Mouse (Mus musculus) forebrain, embryonic 14.5 days (tissue): ENCODE measurements around the gene Clasrp. TPM values are rescaled to one million over a fixed set of nuclear protein-coding genes. Genes with fewer than 3 reads are reported as not detected.

Experiments
- ATAC-seq: fragments of 200-750 bp; cut with Nextera tagmentation; 2 replicates; pipeline ENCODE4 v1.8.0; 2017; ENCODE audit warnings: mild to moderate bottlenecking, moderate library complexity
- DNase-seq: peaks from one replicate; pipeline ENCODE4 v3.0.0-alpha.2; 2015; ENCODE audit warnings: low spot score
- H3K27ac ChIP-seq: fragments of 300-500 bp; sonication (generic); 2 replicates; pipeline ENCODE4 v1.5.1; 2014; ENCODE audit warnings: low read depth, mild to moderate bottlenecking, control low read depth, low read length, moderate library complexity
- H3K27me3 ChIP-seq: fragments of 300-500 bp; sonication (generic); replicated peaks from 2 replicates; pipeline ENCODE4 v1.6.1; 2014; ENCODE audit warnings: low read length, control low read depth, mixed read lengths; ENCODE audit not compliant: control insufficient read depth, insufficient read depth
- H3K36me3 ChIP-seq: fragments of 300-500 bp; sonication (generic); 2 replicates; pipeline ENCODE4 v1.6.1; 2014; ENCODE audit warnings: low read length, control low read depth; ENCODE audit not compliant: control insufficient read depth, insufficient read depth
- H3K4me1 ChIP-seq: fragments of 300-500 bp; sonication (generic); 2 replicates; pipeline ENCODE4 v1.6.1; 2014; ENCODE audit warnings: antibody characterized with exemption, low read length, control low read depth; ENCODE audit not compliant: control insufficient read depth, insufficient read depth
- H3K4me2 ChIP-seq: fragments of 300-500 bp; sonication (generic); 2 replicates; pipeline ENCODE4 v1.6.1; 2014; ENCODE audit warnings: mild to moderate bottlenecking, control low read depth, low read length
- H3K4me3 ChIP-seq: fragments of 300-500 bp; sonication (generic); 2 replicates; pipeline ENCODE4 v1.5.1; 2014; ENCODE audit warnings: low read depth, low read length, control low read depth
- H3K9ac ChIP-seq: fragments of 300-500 bp; sonication (generic); 2 replicates; pipeline ENCODE4 v1.6.1; 2014; ENCODE audit warnings: mild to moderate bottlenecking, low read length, control low read depth, moderate library complexity
- H3K9me3 ChIP-seq: fragments of 300-500 bp; sonication (generic); replicated peaks from 2 replicates; pipeline ENCODE4 v1.6.1; 2016; ENCODE audit warnings: low read length, control low read depth, mixed read lengths; ENCODE audit not compliant: control insufficient read depth
- WGBS: fragments of 180-500 bp; shearing (Covaris S2); extraction: QIAGEN DNeasy Blood & Tissue Kit; methylation state at CpG from one replicate; pipeline ENCODE4 v1.1.7; 2014; 5-methylcytosine and 5-hydroxymethylcytosine counted together
- polyA plus RNA-seq: library from polyadenylated mRNA; unstranded; fragments of >200 nt; fragmentation: Nextera tagmentation; extraction: Ambion mirVana; gene quantifications from 2 replicates; pipeline ENCODE4 v1.2.1, GENCODE M21; 2014

The Clasrp gene
- polyA plus RNA-seq = 27.1 and 40.1 TPM in 2 replicates

DNA sequence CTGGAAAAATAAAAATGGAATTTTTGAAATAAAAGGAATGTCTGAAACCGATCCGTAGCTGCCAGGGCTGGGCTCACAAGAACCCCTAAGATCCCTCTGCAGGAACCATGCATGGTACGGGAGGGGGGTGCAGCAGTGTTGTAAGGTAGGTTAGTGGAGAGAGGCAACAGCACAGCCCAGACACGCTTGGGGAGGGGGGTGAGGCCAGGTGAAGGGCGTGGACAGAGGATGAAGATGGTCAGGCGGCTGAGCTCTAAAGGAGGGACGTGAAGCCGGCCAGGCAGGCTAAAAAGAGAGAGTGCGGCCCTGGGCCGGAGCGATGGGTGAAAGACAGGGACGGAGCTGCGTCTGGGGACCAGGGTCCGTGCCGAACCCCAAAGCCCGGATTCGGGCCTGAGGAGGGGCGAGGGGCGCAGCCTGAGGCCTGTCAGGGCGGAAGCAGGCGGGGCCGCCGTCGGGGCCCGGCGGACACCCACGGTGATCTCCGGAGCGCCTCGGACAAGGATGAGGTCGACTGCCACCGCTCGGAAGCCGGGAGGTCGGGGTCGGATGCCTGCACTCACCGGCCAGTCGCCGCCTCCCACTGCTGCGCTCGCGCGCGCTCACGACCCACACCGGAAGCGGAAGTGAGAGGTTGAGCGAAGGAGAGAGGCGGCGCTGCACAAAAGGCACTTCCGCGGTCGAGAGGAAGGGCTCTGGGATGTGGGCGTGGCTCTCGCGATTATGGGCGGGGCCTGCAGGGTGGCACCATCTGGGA lies at the start of gene Clasrp:
TSS of gene Clasrp (minus strand) at position 638 of the 757 bp plus-strand sequence.
- 1% methylated on average over 57 of the region's 57 CpGs for WGBS
- peaks cover 31% of the 10 kb centered on the region for H3K36me3 ChIP-seq
- ATAC-seq = peak; percentile 96
- H3K9me3 ChIP-seq = no peaks in the 10 kb centered on the region
- peak within 1 kb of the TSS; percentile 92 for H3K4me3 ChIP-seq
- H3K27me3 ChIP-seq = no peaks in the 10 kb centered on the region
- H3K9ac ChIP-seq = peak within 1 kb of the TSS; percentile 91
- peaks cover 11% of the 10 kb centered on the region for H3K4me1 ChIP-seq
- H3K27ac ChIP-seq = peak within 1 kb of the TSS; percentile 58; the same call in 1 of the 2 replicates
- peak; percentile 97 for DNase-seq
- H3K4me2 ChIP-seq = peak within 1 kb of the TSS; percentile 79

- Histone ChIP-seq H3K9me3 (no peaks in the 10 kb centered on the region), H3K27me3 (no peaks in the 10 kb centered on the region), H3K36me3 (peaks cover 73% of the 10 kb centered on the region), H3K4me2 (no peak overlapping the region), H3K9ac (no peak overlapping the region), H3K4me3 (no peak overlapping the region), H3K4me1 (no peaks in the 10 kb centered on the region), H3K27ac (no peak overlapping the region)
- ATAC-seq (no peak), DNase-seq (no peak)
- 100% methylated on average over 2 of the region's 2 CpGs for WGBS
Measured at GRCm38 (mm10) chr7:19652614-19653013, 48.3 kb upstream of the Clasrp start.

GRCm38 (mm10) chr7:19651063-19651786 lies 46.9 kb upstream of the Clasrp start:
- Histone ChIP-seq H3K27ac (no peak overlapping the region), H3K9ac (no peak overlapping the region), H3K9me3 (no peaks in the 10 kb centered on the region), H3K27me3 (no peaks in the 10 kb centered on the region), H3K4me2 (no peak overlapping the region), H3K4me1 (no peaks in the 10 kb centered on the region), H3K4me3 (no peak overlapping the region), H3K36me3 (peaks cover 75% of the 10 kb centered on the region)
- 95% methylated on average over 6 of the region's 6 CpGs for WGBS
- DNase-seq (no peak), ATAC-seq (no peak)

- Histone ChIP-seq H3K4me1 (no peaks in the 10 kb centered on the region), H3K4me2 (no peak overlapping the region), H3K9ac (no peak overlapping the region), H3K27ac (no peak overlapping the region), H3K27me3 (no peaks in the 10 kb centered on the region), H3K36me3 (peaks cover 95% of the 10 kb centered on the region), H3K9me3 (no peaks in the 10 kb centered on the region), H3K4me3 (no peak overlapping the region)
- ATAC-seq (no peak), DNase-seq (no peak)
- WGBS = 95% methylated on average over 4 of the region's 4 CpGs
Measured at GRCm38 (mm10) chr7:19641223-19641622, 36.9 kb upstream of the Clasrp start.

GRCm38 (mm10) chr7:19635074-19635827 lies 31.0 kb upstream of the Clasrp start:
- 88% methylated on average over 11 of the region's 11 CpGs for WGBS
- Histone ChIP-seq H3K27me3 (no peaks in the 10 kb centered on the region), H3K9ac (no peak overlapping the region), H3K4me2 (no peak overlapping the region), H3K27ac (no peak overlapping the region), H3K4me3 (no peak overlapping the region), H3K4me1 (no peaks in the 10 kb centered on the region), H3K9me3 (no peaks in the 10 kb centered on the region), H3K36me3 (peaks cover 84% of the 10 kb centered on the region)
- ATAC-seq (no peak), DNase-seq (no peak)

- 95% methylated on average over 2 of the region's 2 CpGs for WGBS
- no peaks in the 10 kb centered on the region for H3K9me3 ChIP-seq
- H3K27me3 ChIP-seq = no peaks in the 10 kb centered on the region
- DNase-seq (no peak), ATAC-seq (no peak)
- no peak overlapping the region for H3K4me2 ChIP-seq
- H3K36me3 ChIP-seq = peaks cover 78% of the 10 kb centered on the region
- H3K9ac ChIP-seq = no peak overlapping the region
- H3K4me3 ChIP-seq = no peak overlapping the region
- no peak overlapping the region for H3K27ac ChIP-seq
- no peaks in the 10 kb centered on the region; the same call in 1 of the 2 replicates for H3K4me1 ChIP-seq
Measured at GRCm38 (mm10) chr7:19634591-19634990, 30.3 kb upstream of the Clasrp start.

DNA sequence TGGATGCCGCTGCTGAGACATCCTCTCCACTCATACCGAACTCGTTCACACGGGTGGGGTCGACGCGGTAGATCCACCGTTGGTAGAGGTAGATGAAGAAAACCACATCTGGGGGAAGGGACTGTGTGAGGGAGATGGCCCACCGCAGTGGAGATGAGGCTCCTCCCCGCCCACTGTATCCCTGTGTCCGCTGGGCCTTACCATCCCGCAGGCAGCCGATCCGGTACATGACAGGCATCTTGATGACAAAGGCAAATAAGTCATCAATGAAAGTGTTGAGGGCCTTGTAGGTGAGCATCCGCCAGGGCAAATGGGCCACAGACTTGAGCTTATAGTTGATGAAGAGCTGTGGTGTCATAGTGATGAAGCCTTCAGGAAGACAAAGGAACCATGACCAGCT lies 29.6 kb upstream of the Clasrp start:
- Histone ChIP-seq H3K36me3 (peaks cover 70% of the 10 kb centered on the region), H3K27ac (no peak overlapping the region), H3K4me2 (no peak overlapping the region), H3K27me3 (no peaks in the 10 kb centered on the region), H3K4me3 (no peak overlapping the region), H3K9me3 (no peaks in the 10 kb centered on the region), H3K9ac (no peak overlapping the region), H3K4me1 (no peaks in the 10 kb centered on the region; the same call in 1 of the 2 replicates)
- ATAC-seq (no peak), DNase-seq (no peak)
- 91% methylated on average over 15 of the region's 15 CpGs for WGBS

GRCm38 (mm10) chr7:19633197-19633596 lies 28.9 kb upstream of the Clasrp start:
- WGBS = 94% methylated on average over 17 of the region's 17 CpGs
- no peak overlapping the region for H3K4me3 ChIP-seq
- no peak overlapping the region for H3K9ac ChIP-seq
- H3K36me3 ChIP-seq = peaks cover 64% of the 10 kb centered on the region
- ATAC-seq (no peak), DNase-seq (no peak)
- H3K4me1 ChIP-seq = peaks cover under 1% of the 10 kb centered on the region; the same call in 1 of the 2 replicates
- H3K9me3 ChIP-seq = no peaks in the 10 kb centered on the region
- no peaks in the 10 kb centered on the region for H3K27me3 ChIP-seq
- no peak overlapping the region for H3K27ac ChIP-seq
- H3K4me2 ChIP-seq = no peak overlapping the region
